Mouse (Mus musculus): Measurements from ENCODE around the gene Nppa. TPM values are rescaled to one million over a fixed set of nuclear protein-coding genes. Genes with fewer than 3 reads are reported as not detected.
A peak's percentile ranks its signal among the peaks of the same experiment; 100 is the strongest.

The Nppa gene
- polyA plus RNA-seq, 2 experiments, result 0.87 TPM; not detected in 1

DNA sequence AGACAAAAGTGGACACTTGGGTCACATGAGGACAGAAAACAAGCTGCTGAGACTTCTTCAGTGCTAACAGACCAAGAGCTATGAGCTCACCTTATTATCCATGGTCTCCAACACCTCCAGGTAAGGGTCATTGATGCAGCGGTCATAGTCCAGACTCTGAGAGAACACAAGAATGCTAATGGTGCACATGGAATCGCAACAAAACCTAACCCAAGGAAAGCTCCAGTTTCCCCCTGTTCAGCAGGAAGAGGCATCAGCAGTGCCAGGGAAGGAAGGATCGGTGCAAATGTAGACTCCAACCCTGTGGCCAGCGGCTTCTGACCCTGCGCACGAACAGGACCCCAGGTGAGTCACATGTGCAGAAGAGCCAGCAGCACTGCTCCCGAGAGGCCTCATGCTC is 28.8 kb downstream of the Nppa start:
- Histone ChIP-seq H3K4me1 (ENCODE audit: control insufficient read depth, insufficient read depth, low read length) (no peaks in the 10 kb centered on the region), H3K27ac (replicated peaks; ENCODE audit: low read depth, low read length) (no peak overlapping the region), H3K36me3 (ENCODE audit: control insufficient read depth, insufficient read depth, low read length) (peaks cover 62% of the 10 kb centered on the region), H3K9me3 (ENCODE audit: control insufficient read depth, low read length) (no peaks in the 10 kb centered on the region), H3K27me3 (ENCODE audit: control insufficient read depth, insufficient read depth, low read length) (no peaks in the 10 kb centered on the region), H3K4me3 (replicated peaks; ENCODE audit: low read length) (no peak overlapping the region), H3K4me2 (replicated peaks; ENCODE audit: low read depth, low read length, severe bottlenecking) (no peak overlapping the region), H3K9ac (ENCODE audit: low read depth, low read length, severe bottlenecking) (no peak overlapping the region)
- DNase-seq (ENCODE audit: low spot score) (no peak), ATAC-seq (ENCODE audit: low FRiP score, low read depth) (no peak)
- no peak for TF ChIP-seq POLR2A (IDR thresholded peaks at IDR 0.05; ENCODE audit: borderline replicate concordance, extremely low read depth, insufficient read depth, insufficient read length)
- 94% methylated on average over 7 of the region's 7 CpGs for WGBS

DNA sequence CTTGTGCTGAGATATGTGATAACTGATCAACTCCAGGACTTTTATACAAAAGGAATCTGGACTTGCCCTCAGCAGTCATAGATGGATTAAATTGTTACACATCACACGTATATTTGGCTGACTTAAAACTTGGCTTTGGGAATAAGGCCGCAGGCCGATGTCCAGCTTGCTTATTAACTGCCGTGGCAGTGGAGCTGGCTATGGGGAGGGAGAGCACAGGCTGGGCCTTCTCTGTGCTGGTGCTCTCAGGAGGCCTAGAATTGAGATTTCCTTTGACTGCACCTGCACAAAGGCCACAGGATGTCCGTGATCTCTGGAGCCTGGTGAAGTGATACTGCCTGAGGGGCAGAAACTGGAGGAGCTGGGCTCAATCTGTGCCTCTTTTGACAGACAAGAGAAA is 30.0 kb downstream of the Nppa start:
- no peak overlapping the region for H3K4me3 ChIP-seq (replicated peaks; ENCODE audit: low read length)
- H3K4me1 ChIP-seq (ENCODE audit: control insufficient read depth, insufficient read depth, low read length), result no peaks in the 10 kb centered on the region
- ATAC-seq (ENCODE audit: low FRiP score, low read depth) (no peak), DNase-seq (ENCODE audit: low spot score) (no peak)
- H3K4me2 ChIP-seq (replicated peaks; ENCODE audit: low read depth, low read length, severe bottlenecking), result no peak overlapping the region
- no peak overlapping the region for H3K9ac ChIP-seq (ENCODE audit: low read depth, low read length, severe bottlenecking)
- no peak for TF ChIP-seq POLR2A (IDR thresholded peaks at IDR 0.05; ENCODE audit: borderline replicate concordance, extremely low read depth, insufficient read depth, insufficient read length)
- 88% methylated on average over 5 of the region's 5 CpGs for WGBS
- no peaks in the 10 kb centered on the region for H3K27me3 ChIP-seq (ENCODE audit: control insufficient read depth, insufficient read depth, low read length)
- no peak overlapping the region for H3K27ac ChIP-seq (replicated peaks; ENCODE audit: low read depth, low read length)
- H3K9me3 ChIP-seq (ENCODE audit: control insufficient read depth, low read length), result no peaks in the 10 kb centered on the region
- H3K36me3 ChIP-seq (ENCODE audit: control insufficient read depth, insufficient read depth, low read length), result peaks cover 62% of the 10 kb centered on the region

DNA sequence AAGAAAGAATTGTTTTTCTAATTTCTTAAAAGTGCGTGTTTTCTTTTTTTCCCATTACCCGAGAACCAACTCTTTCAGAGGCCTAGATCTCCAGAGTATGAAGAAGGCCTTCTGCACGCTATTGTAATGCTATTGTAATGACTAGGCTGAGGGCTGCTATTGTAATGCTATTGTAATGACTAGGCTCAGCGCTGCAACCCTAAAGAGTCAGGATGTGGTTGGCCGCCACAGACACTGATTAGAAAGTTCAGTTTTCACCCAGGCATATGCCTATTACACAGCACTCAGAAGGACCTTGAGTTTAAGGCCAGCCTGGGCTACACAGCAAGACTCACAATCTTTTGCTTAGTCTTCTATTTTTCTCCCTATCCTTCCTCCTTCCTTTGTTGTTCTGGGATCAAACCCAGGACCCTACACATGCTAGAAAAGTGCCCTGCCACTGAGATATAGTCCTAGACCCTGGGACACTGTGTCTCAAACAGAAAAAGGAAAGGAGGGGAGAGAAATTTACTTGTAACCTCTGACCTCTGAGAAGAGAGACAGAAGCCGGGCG is 33.4 kb downstream of the Nppa start:
- H3K4me1 ChIP-seq (ENCODE audit: control insufficient read depth, insufficient read depth, low read length), result peaks cover 7% of the 10 kb centered on the region
- no peak overlapping the region for H3K9ac ChIP-seq (ENCODE audit: low read depth, low read length, severe bottlenecking)
- 84% methylated on average over 7 of the region's 7 CpGs for WGBS
- peaks cover 46% of the 10 kb centered on the region for H3K36me3 ChIP-seq (ENCODE audit: control insufficient read depth, insufficient read depth, low read length)
- TF ChIP-seq POLR2A (IDR thresholded peaks at IDR 0.05; ENCODE audit: borderline replicate concordance, extremely low read depth, insufficient read depth, insufficient read length), result no peak
- no peak overlapping the region for H3K4me2 ChIP-seq (replicated peaks; ENCODE audit: low read depth, low read length, severe bottlenecking)
- H3K9me3 ChIP-seq (ENCODE audit: control insufficient read depth, low read length), result no peaks in the 10 kb centered on the region
- ATAC-seq (ENCODE audit: low FRiP score, low read depth), result no peak
- no peak overlapping the region for H3K4me3 ChIP-seq (replicated peaks; ENCODE audit: low read length)
- H3K27ac ChIP-seq (replicated peaks; ENCODE audit: low read depth, low read length), result no peak overlapping the region
- DNase-seq (ENCODE audit: low spot score), result no peak
- no peaks in the 10 kb centered on the region for H3K27me3 ChIP-seq (ENCODE audit: control insufficient read depth, insufficient read depth, low read length)

DNA sequence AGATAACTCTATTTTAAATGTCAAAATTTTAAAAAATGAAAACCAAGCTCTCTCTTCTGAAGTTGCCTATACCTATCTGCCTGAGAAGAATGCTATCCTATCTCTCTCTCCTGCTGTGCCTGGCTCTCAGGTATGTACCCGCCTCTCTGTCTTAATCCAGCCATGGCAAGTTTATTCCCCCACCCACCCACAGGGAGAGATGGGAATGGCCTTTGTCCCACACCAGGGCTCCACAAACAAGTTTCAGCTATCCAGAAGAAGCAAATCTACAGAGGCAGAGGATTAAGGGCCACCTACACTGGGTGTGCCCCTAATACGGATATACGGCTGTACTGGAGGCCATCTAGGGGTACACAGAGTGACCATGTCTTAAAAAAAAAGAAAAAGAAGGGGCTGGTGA is 34.9 kb downstream of the Nppa start:
- Histone ChIP-seq H3K27me3 (ENCODE audit: control insufficient read depth, insufficient read depth, low read length) (no peaks in the 10 kb centered on the region), H3K4me3 (replicated peaks; ENCODE audit: low read length) (no peak overlapping the region), H3K36me3 (ENCODE audit: control insufficient read depth, insufficient read depth, low read length) (peaks cover 39% of the 10 kb centered on the region), H3K27ac (replicated peaks; ENCODE audit: low read depth, low read length) (no peak overlapping the region), H3K9ac (ENCODE audit: low read depth, low read length, severe bottlenecking) (no peak overlapping the region), H3K4me1 (ENCODE audit: control insufficient read depth, insufficient read depth, low read length) (peaks cover 20% of the 10 kb centered on the region), H3K4me2 (replicated peaks; ENCODE audit: low read depth, low read length, severe bottlenecking) (no peak overlapping the region), H3K9me3 (ENCODE audit: control insufficient read depth, low read length) (no peaks in the 10 kb centered on the region)
- no peak for TF ChIP-seq POLR2A (IDR thresholded peaks at IDR 0.05; ENCODE audit: borderline replicate concordance, extremely low read depth, insufficient read depth, insufficient read length)
- DNase-seq (ENCODE audit: low spot score) (no peak), ATAC-seq (ENCODE audit: low FRiP score, low read depth) (no peak)
- 94% methylated on average over 3 of the region's 3 CpGs for WGBS

DNA sequence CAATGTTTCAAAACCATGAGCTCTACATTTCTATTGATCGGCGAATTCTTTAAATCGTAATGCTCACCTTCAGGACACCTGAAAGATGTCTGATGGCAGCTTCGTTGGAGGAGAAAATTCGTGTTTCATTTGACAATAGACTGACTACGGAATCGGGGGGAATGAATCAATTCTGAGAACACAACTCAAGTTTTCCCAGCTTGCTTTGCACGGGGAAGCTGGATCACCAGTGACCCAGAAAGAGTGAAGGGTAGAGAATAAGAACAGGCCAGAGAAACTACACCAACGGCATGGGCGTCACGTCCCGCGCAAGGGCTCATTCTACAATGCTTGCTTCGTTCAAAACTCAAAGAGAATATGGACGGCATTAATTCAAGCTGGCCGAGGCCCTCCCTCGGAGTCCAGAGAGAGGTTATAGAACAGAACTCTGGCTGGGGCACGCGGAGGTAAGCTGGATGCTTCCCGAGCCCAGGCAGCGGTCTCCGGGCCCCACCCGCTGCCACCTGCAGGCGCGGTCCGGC is 37.6 kb downstream of the Nppa start:
- Histone ChIP-seq H3K36me3 (ENCODE audit: control insufficient read depth, insufficient read depth, low read length) (peaks cover 33% of the 10 kb centered on the region), H3K9me3 (ENCODE audit: control insufficient read depth, low read length) (no peaks in the 10 kb centered on the region), H3K27me3 (ENCODE audit: control insufficient read depth, insufficient read depth, low read length) (no peaks in the 10 kb centered on the region), H3K27ac (replicated peaks; ENCODE audit: low read depth, low read length) (peak overlapping the region; percentile 65), H3K4me1 (ENCODE audit: control insufficient read depth, insufficient read depth, low read length) (peaks cover 31% of the 10 kb centered on the region), H3K4me3 (replicated peaks; ENCODE audit: low read length) (peak overlapping the region; percentile 80), H3K4me2 (replicated peaks; ENCODE audit: low read depth, low read length, severe bottlenecking) (peak overlapping the region; percentile 59), H3K9ac (ENCODE audit: low read depth, low read length, severe bottlenecking) (peak overlapping the region; percentile 73)
- no peak for DNase-seq (ENCODE audit: low spot score)
- no peak for ATAC-seq (ENCODE audit: low FRiP score, low read depth)
- 11% methylated on average over 21 of the region's 26 CpGs for whole genome bisulfite sequencing
- no peak for TF ChIP-seq POLR2A (IDR thresholded peaks at IDR 0.05; ENCODE audit: borderline replicate concordance, extremely low read depth, insufficient read depth, insufficient read length)

Data from limb, embryonic 14.5 days (tissue).